Mouse (Mus musculus): ENCODE results near the gene Slc22a12.

Gene Slc22a12

GRCm38 (mm10) chr19:6514940-6515339 lies 27.9 kb downstream of the Slc22a12 start:
- DNase-seq = no peak

- DNase-seq = no peak
Observed at GRCm38 (mm10) chr19:6513389-6514139, 29.3 kb downstream of the Slc22a12 start.

- no peak for DNase-seq
Observed at GRCm38 (mm10) chr19:6510546-6510945, 32.3 kb downstream of the Slc22a12 start.

GRCm38 (mm10) chr19:6509881-6510280 lies 33.0 kb downstream of the Slc22a12 start:
- no peak for DNase-seq

DNA sequence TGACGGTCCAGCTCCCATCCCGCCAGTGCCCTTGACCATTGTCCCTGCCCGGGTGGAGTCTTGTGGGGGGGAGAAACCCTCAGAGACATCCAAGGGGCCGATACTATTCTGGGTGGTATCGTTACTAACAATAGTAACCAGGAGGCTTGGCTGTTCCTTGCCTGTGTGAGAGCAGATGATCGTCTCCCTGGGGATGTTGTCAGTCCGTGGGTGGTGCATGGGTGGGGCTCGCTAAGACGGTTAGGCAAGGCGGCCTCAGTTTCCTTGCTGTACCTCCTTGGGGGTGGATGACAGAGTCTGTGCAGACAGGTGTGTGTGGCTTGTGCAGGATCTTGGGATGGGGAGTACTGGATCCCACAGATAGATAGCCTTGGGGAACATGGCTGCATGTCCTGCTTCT lies 35.4 kb downstream of the Slc22a12 start:
- no peak for DNase-seq

DNA sequence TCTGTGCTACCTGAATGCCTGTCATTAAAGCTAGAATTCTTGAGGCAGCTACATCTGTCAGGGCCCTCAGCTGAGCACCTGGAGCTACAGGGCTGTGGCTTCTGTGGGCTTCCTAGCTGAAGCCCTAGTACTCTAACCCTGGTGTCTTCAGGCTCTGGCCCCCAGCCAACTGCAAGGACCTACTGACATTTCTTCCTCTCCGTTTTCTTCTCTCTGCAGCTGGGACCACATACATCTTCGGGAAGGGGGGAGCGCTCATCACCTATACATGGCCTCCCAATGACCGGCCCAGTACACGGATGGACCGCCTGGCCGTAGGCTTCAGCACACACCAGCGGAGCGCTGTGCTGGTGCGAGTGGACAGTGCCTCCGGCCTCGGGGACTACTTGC lies 38.2 kb downstream of the Slc22a12 start:
- no peak for DNase-seq

DNA sequence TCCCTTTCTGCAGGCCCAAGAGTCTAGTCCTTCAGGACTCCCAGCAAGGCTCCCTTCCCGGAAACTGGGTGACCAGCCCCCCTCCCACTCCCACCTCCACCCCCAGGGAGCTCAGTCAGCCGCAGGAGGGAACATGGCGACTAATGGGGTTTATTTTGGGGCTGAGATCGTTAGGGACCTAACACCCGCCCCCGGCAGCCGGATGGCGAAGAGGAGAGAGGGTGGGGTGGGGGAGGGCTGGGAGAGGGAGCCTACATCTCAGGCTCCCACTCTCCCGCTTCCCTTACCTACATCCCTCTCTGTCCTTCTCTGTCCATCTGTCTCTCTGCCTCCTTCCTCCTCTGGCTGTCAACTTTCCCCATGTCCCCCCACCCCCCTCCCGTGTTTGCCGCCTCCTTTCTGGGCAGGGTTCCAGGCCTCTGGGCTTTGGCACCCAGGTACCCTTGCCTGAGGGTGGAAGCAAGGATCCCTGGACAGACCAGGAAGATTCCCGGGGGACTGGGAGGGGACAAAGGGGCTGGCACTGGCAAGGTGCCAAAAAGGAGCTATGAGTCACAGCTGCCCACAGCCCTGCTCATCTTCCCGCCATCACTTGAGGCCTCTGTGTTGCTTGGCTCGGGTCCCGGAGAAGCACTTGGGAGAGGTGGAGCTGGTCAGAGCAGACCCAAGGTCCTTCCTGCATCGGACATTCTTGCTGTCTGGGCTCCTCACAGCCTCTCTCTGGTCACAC lies 38.7 kb downstream of the Slc22a12 start:
- no peak for DNase-seq

DNA sequence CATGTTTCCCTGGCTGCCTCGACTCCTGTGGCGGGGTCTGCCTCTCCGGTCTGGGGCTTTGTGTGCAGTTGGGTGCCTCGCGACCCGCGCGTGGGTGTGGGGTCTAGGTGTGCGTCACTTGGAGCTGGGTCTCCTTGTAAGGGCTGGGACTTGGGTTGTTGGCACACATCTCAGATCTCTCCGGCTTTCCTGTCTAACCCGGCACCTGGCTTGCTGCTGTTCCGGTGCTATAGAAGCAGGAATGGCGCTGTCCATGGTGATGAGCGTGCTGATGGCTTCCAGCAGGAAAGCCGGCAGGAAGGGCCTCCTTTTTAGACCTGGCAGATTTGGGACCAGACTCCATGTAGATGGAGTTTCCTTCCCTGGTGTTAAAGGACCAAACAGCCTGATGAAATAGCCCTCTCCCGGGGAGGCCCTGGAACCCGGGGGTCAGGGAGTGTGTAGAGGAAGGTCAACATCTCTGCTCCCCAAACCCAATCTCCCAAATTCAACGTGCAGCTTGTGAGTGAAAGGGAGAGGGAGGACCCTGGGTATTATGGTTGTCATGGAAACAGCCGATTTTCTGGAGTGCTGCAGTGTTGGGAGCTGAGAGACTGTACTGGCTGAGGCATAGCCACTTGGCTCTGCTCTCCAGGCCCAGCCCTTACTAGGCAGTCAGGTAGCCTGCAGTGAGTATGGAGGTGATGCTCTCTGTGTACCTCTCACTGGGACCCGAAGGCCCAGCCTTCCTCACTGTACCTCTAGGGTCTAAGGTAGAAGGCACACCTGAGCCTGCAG lies 40.1 kb downstream of the Slc22a12 start:
- peak; percentile 65 for DNase-seq

DNA sequence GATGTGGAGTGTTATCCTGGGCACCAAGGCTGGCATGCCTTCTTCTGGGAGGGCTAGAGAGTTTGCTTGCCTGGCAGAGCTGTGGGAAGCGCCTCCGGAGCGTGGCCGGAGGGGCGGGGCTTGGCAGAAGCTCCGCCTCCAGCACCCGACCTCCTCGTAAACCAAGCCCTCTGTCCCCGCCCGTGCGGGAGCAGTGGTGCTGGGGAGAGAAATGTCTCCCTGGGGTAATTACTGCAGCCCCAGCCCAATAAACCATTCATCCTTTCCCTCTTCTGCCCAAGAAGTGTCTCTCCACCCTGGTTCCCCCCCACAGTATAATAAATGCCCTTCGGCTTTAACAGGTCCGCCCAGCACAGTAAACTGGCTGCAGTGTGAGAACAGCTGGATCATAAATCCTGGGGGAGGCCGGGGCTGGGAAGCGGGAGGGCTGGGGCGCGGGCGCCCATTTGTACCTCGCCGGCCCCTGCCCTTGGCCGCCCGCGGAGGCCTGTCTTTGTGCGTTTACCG lies 40.7 kb downstream of the Slc22a12 start:
- DNase-seq = peak; percentile 46

DNA sequence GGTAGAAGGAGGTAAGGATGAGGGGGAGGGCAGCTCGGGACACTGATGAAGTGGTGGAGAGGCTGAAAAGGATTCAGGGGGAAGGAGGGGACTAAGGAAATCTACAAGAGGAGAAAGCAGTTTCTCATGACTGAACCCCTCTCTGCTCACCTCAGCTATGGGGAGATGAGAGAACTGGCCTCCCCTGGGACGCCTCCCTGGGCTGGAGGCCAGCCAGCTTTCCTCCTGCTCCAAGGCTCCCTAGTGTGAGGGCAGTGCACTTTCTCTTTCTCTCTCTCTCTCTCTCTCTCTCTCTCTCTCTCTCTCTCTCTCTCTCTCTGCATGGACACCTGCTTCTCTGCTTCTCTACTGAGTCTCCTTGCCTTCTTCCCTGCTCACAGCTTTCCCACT lies 42.2 kb downstream of the Slc22a12 start:
- DNase-seq = no peak

DNA sequence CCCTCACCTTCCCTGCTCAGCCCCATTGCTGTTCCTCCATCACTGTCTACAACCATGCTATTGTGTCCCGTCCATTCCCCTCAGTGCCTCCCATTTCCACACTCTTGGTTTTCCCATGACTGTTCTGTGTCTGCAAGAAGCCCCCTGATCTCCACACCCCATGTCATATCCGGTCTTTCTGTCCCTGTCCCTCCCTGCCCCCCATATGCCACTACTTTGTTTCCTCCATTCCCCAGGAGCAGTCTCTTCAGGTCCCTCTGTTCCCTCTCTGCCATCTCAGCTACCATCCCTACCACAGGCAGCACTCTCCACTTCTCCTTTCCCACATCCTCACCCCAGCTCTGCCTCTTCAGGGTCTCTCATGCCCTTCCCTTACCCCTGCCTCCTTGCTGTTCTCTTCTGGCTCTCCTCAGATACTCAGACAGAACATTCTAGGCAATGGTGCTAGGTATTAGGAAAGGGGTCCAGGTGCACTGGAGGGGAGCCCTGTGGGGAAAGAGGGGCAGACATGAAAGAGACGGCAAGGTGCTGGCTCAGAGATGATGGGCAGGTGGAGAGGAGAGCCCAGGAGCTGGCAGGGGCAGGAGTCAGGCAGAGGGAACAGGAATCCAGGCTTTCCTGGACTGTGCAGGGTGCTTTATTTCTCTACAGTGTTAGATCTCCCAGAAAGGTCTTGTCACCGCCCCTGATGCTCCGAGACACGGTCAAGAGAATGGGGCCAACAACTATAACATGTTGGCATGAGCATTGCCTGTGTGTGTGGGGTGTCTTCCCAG lies 42.8 kb downstream of the Slc22a12 start:
- DNase-seq = no peak

GRCm38 (mm10) chr19:6498350-6499131 lies 44.3 kb downstream of the Slc22a12 start:
- no peak for DNase-seq

- DNase-seq = no peak
Observed at GRCm38 (mm10) chr19:6497803-6498202, 45.0 kb downstream of the Slc22a12 start.

DNA sequence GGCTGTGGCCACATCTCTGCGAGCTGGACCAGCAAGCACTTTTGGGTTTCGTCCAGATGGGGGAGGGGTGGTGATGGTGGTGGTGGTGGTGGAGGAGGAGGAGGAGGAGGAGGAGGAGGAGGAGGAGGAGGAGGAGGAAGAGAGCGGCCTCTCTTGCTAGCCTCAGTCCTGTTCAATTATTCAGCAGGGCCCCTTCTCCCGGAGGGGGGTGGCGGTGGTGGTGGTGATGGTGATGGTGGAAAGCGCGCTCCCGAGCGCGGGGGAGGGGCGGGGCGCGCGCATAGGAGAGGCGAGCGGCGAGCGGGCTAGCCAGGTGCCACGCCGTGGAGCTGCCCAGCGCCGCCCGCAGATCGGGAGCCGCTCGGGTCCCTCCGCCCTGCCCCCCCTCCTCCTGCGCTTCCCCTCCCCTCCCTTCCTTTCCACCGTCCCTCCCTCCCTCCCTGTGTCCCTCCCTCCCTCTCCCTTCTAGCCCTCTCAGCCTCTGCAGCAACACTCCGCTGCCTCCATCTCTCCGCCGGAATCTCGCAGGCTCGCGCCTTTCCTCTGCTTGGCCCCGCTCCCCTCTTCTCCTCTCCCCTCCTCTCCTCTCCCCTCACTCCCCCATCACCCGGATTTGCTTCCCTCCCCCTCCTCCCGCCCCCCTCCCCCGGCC lies 45.6 kb downstream of the Slc22a12 start:
- DNase-seq = no peak

- DNase-seq = no peak
Observed at GRCm38 (mm10) chr19:6496462-6497149, 46.2 kb downstream of the Slc22a12 start.

- no peak for DNase-seq
Observed at GRCm38 (mm10) chr19:6495714-6496113, 47.1 kb downstream of the Slc22a12 start.

DNA sequence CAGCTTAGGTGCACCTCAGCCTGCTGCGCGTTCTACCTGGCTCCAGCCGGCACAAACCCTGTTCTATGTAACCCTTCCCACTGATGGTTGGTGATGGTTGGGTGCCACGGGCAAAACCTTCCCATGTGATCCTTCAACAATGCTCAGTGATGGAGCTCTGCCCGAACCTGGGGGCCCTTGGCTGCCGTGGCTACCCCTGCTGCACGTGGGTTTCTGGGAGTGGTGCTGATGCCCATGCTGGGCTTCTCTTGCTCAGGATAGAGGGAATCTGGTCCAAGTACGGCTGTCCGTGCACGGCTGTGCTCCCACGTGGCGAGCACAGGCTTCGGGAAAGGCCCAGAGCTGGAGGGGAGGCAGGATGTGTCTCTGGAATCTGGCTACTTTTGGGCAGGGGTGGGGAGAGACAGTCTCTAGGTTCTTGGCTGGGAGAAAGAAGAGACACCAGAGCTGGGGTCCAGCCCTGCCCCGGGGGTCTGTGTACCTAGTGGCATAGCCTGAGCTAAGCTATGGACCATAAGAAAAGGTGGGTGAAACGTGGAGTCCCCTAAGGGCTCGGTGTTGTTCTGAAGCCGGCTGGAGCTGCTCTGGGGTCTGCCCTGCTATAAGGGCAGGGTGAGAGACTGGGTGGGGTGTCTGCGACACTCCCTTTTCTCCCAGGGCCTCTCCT lies 48.2 kb downstream of the Slc22a12 start:
- no peak for DNase-seq

- no peak for DNase-seq
Observed at GRCm38 (mm10) chr19:6494032-6494431, 48.8 kb downstream of the Slc22a12 start.

DNA sequence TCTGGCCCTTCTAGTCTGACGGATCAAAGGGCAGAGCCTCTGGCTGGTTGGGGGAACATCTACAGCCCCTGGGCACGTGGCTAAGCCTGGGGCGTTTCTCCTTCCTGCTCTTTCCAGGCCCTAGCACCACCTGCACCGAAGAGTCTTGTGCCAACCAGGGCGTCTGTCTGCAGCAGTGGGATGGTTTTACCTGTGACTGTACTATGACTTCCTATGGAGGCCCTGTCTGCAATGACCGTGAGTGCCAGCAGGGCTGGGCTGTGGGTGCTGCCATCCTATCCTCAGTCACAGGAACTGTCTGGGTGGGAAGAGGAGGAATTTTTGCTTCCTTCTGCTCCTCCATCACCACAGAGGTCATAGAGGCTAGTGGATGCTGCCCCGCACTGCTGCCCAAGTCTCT lies 49.6 kb downstream of the Slc22a12 start:
- DNase-seq = no peak

DNA sequence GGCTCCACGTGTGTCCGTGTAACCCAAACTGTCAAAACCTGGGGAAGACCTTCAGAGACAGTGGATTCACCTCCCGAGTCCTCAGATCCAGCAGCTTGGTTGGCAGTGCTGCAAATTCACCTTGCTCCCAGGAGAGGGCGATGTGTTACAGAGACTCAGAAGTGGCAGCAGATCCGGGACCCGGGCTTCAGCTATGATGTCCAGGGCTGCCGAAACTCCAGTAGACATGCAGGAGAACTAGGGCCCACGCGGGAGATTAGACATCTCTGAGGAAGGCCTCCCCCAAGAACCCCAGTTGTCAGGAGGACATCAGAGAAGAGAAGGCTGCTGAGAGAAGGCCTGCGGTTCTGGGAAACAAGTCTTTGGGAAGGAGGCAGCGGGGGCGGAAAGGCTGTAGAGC lies 50.7 kb downstream of the Slc22a12 start:
- peak; percentile 68 for DNase-seq

Measured in lung, postnatal 36 days (tissue).